Comparison of ENCODE assay signal across 26 mouse cellular contexts in genomic region chr1:38000844-38001243, GRCm38 (mm10). TPM values are rescaled to one million over a fixed set of nuclear protein-coding genes. Genes with fewer than 3 reads are reported as not detected.
DNase-seq lines count a peak whose midpoint lies in the region; ATAC-seq and TF ChIP-seq lines count a peak whose summit lies in the region.
"Had no signal": no experiment of that assay in that cellular context is flagged by ENCODE, and none has a peak within 500 bp of the region (broad histone marks: within the 10 kb centered on the region; RNA-seq: fewer than 3 reads in every experiment).

No protein-coding gene starts in this region.

- no peak for TF ChIP-seq CTCF in testis, adult 2 months (IDR thresholded peaks at IDR 0.05; ENCODE audit: control insufficient read depth, insufficient read depth, insufficient replicate concordance, low read depth, low read length)
- no peak for TF ChIP-seq CTCF in liver, postnatal 0 days (IDR thresholded peaks at IDR 0.05; ENCODE audit: low read depth)

- peak overlapping the region; percentile 55 for H3K4me3 ChIP-seq in erythroblast, embryonic 14.5 days (replicated peaks)
- peak overlapping the region; percentile 59 for H3K4me3 ChIP-seq in testis, adult 2 months (ENCODE audit: control insufficient read depth, low read depth, low read length)
- peak overlapping the region; percentile 16; the same call in 1 of the 2 replicates for H3K4me3 ChIP-seq in liver, embryonic 13.5 days (replicated peaks)
- H3K4me3 ChIP-seq in liver, postnatal 0 days (ENCODE audit: low read depth, low read length) = no peak overlapping the region
- H3K4me3 ChIP-seq in intestine, embryonic 15.5 days (replicated peaks) = no peak overlapping the region
- H3K4me3 ChIP-seq: embryonic facial prominence, embryonic 13.5 days; forebrain, embryonic 10.5 days; gastrocnemius, adult 2 months; heart, embryonic 10.5 days; heart, embryonic 15.5 days; hindbrain, embryonic 10.5 days had no signal

- H3K4me2 ChIP-seq in liver, embryonic 13.5 days = peak overlapping the region; percentile 81
- H3K4me2 ChIP-seq in liver, postnatal 0 days (ENCODE audit: low read depth, low read length) = peak overlapping the region; percentile 32
- H3K4me2 ChIP-seq in intestine, embryonic 15.5 days (replicated peaks) = no peak overlapping the region
- H3K4me2 ChIP-seq: embryonic facial prominence, embryonic 13.5 days; heart, embryonic 15.5 days; hindbrain, embryonic 14.5 days had no signal

- no peak for ATAC-seq in erythroblast, adult 5-6 weeks (replicated peaks; ENCODE audit: low FRiP score, poor library complexity, severe bottlenecking)
- ATAC-seq in liver, embryonic 13.5 days (ENCODE audit: low read depth) = no peak
- no peak for ATAC-seq in liver, postnatal 0 days
- no peak for ATAC-seq in intestine, embryonic 15.5 days
- ATAC-seq: forebrain, embryonic 14.5 days had no signal

- no peaks in the 10 kb centered on the region for H3K9me3 ChIP-seq in erythroblast, embryonic 14.5 days (ENCODE audit: control insufficient read depth, low read length)
- no peaks in the 10 kb centered on the region for H3K9me3 ChIP-seq in liver, embryonic 13.5 days (replicated peaks)
- no peaks in the 10 kb centered on the region for H3K9me3 ChIP-seq in liver, postnatal 0 days (ENCODE audit: low read length)
- H3K9me3 ChIP-seq in intestine, embryonic 15.5 days = no peaks in the 10 kb centered on the region
- H3K9me3 ChIP-seq: embryonic facial prominence, embryonic 13.5 days; forebrain, embryonic 10.5 days; heart, embryonic 10.5 days; heart, embryonic 15.5 days; hindbrain, embryonic 10.5 days had no signal

- no peaks in the 10 kb centered on the region for H3K27me3 ChIP-seq in erythroblast, embryonic 14.5 days (ENCODE audit: control insufficient read depth)
- H3K27me3 ChIP-seq in testis, adult 2 months (ENCODE audit: control insufficient read depth, insufficient read depth, low read length) = no peaks in the 10 kb centered on the region
- no peaks in the 10 kb centered on the region for H3K27me3 ChIP-seq in liver, embryonic 13.5 days
- H3K27me3 ChIP-seq in liver, postnatal 0 days (ENCODE audit: insufficient read depth, low read length) = no peaks in the 10 kb centered on the region
- H3K27me3 ChIP-seq in intestine, embryonic 15.5 days (replicated peaks) = no peaks in the 10 kb centered on the region
- H3K27me3 ChIP-seq: embryonic facial prominence, embryonic 13.5 days; heart, embryonic 15.5 days had no signal

- DNase-seq in testis, postnatal 14 days (ENCODE audit: low spot score) = no peak
- no peak for DNase-seq in liver, embryonic 13.5 days
- no peak for DNase-seq in liver, postnatal 0 days
- DNase-seq in cerebellum, adult 11 months = no peak
- DNase-seq: adrenal gland, postnatal 10 days; B cell, adult 2 months; cerebellum, adult 11-12 months; cerebellum, adult 9-11 months; cerebellum, postnatal 36 days; gastrocnemius, adult 2 months; gastrocnemius, postnatal 25 days; heart, postnatal 14 days had no signal

- WGBS in liver, embryonic 13.5 days (ENCODE audit: insufficient replicate concordance) = 25% methylated on average over 8 of the region's 8 CpGs
- 60% methylated on average over 8 of the region's 8 CpGs for WGBS in liver, postnatal 0 days (ENCODE audit: insufficient replicate concordance)
- 93% methylated on average over 8 of the region's 8 CpGs for WGBS in intestine, embryonic 15.5 days

- H3K27ac ChIP-seq in testis, adult 2 months (ENCODE audit: control insufficient read depth, insufficient read depth, low read depth, low read length) = no peak overlapping the region
- H3K27ac ChIP-seq in liver, embryonic 13.5 days = peak overlapping the region; percentile 26; the same call in 1 of the 2 replicates
- H3K27ac ChIP-seq in liver, postnatal 0 days (ENCODE audit: low read depth) = no peak overlapping the region
- no peak overlapping the region for H3K27ac ChIP-seq in intestine, embryonic 15.5 days
- H3K27ac ChIP-seq: embryonic facial prominence, embryonic 13.5 days; forebrain, embryonic 10.5 days; gastrocnemius, adult 2 months; heart, embryonic 10.5 days; heart, embryonic 15.5 days; hindbrain, embryonic 10.5 days; hindbrain, embryonic 14.5 days had no signal

- H3K9ac ChIP-seq in liver, embryonic 13.5 days = no peak overlapping the region
- no peak overlapping the region; the same call in 1 of the 2 replicates for H3K9ac ChIP-seq in liver, postnatal 0 days (replicated peaks)
- no peak overlapping the region for H3K9ac ChIP-seq in intestine, embryonic 15.5 days
- H3K9ac ChIP-seq: embryonic facial prominence, embryonic 13.5 days; heart, embryonic 15.5 days; hindbrain, embryonic 14.5 days had no signal

- TF ChIP-seq EP300 in liver, postnatal 0 days (IDR thresholded peaks at IDR 0.05; ENCODE audit: low read depth) = no peak

- peaks cover 70% of the 10 kb centered on the region for H3K4me1 ChIP-seq in erythroblast, embryonic 14.5 days (ENCODE audit: control insufficient read depth)
- H3K4me1 ChIP-seq in testis, adult 2 months (ENCODE audit: control insufficient read depth, insufficient read depth, low read length) = peaks cover 7% of the 10 kb centered on the region; the same call in 1 of the 2 replicates
- peaks cover 65% of the 10 kb centered on the region for H3K4me1 ChIP-seq in liver, embryonic 13.5 days (replicated peaks)
- H3K4me1 ChIP-seq in liver, postnatal 0 days (ENCODE audit: insufficient read depth) = peaks cover 17% of the 10 kb centered on the region
- peaks cover 10% of the 10 kb centered on the region for H3K4me1 ChIP-seq in intestine, embryonic 15.5 days (replicated peaks)

- H3K36me3 ChIP-seq in erythroblast, embryonic 14.5 days (ENCODE audit: control insufficient read depth) = peaks cover 39% of the 10 kb centered on the region
- H3K36me3 ChIP-seq in testis, adult 2 months (ENCODE audit: control insufficient read depth, insufficient read depth, low read length) = no peaks in the 10 kb centered on the region
- H3K36me3 ChIP-seq in liver, embryonic 13.5 days = 0 out of 2 replicates have a peak, but pooled peaks cover 4% of the 10 kb centered on the region
- 0 out of 2 replicates have a peak, but pooled peaks cover 2% of the 10 kb centered on the region for H3K36me3 ChIP-seq in liver, postnatal 0 days (replicated peaks; ENCODE audit: insufficient read depth, low read length)
- H3K36me3 ChIP-seq in intestine, embryonic 15.5 days = no peaks in the 10 kb centered on the region
- H3K36me3 ChIP-seq: embryonic facial prominence, embryonic 13.5 days; heart, embryonic 10.5 days; heart, embryonic 15.5 days; hindbrain, embryonic 10.5 days had no signal

- no peak for TF ChIP-seq POLR2A in testis, adult 2 months (IDR thresholded peaks at IDR 0.05; ENCODE audit: control insufficient read depth, low read depth, low read length)

RNA-seq across cellular contexts. Expression of gene Eif5b, which starts 3.0 kb away (rescaled TPM):
- 10.1 and 11.0 TPM in 2 replicates for polyA plus RNA-seq in erythroblast, embryonic 14.5 days (2012)
- total RNA-seq in erythroblast, adult 5-6 weeks (2015; ENCODE audit: low replicate concordance) = 18.6 and 20.5 TPM in 2 replicates
- 10.6 and 20.4 TPM in 2 replicates for total RNA-seq in erythroblast, adult 5-6 weeks (2017; ENCODE audit: low replicate concordance)
- polyA plus RNA-seq in testis, adult 2 months (2012; rRNA removed) = 31.8 and 46.4 TPM in 2 replicates
- 25.1 and 28.3 TPM in 2 replicates for polyA plus RNA-seq in liver, embryonic 13.5 days (2015; fragmentation: Nextera tagmentation; extraction: Ambion mirVana)
- 11.2 and 12.4 TPM in 2 replicates for polyA plus RNA-seq in liver, postnatal 0 days (2015; fragmentation: Nextera tagmentation; extraction: Ambion mirVana)
- polyA plus RNA-seq in intestine, embryonic 15.5 days (2015; fragmentation: Nextera tagmentation; extraction: Ambion mirVana) = 26.2 and 28.7 TPM in 2 replicates

RNA-seq across cellular contexts. Expression of gene Txndc9, which starts 3.2 kb away (rescaled TPM):
- polyA plus RNA-seq in erythroblast, embryonic 14.5 days (2012) = 0.46 and 1.1 TPM in 2 replicates
- 22.6 and 24.0 TPM in 2 replicates for total RNA-seq in erythroblast, adult 5-6 weeks (2015; ENCODE audit: low replicate concordance)
- total RNA-seq in erythroblast, adult 5-6 weeks (2017; ENCODE audit: low replicate concordance) = 24.8 and 30.1 TPM in 2 replicates
- 23.8 and 27.6 TPM in 2 replicates for polyA plus RNA-seq in testis, adult 2 months (2012; rRNA removed)
- 80.9 and 88.7 TPM in 2 replicates for polyA plus RNA-seq in liver, embryonic 13.5 days (2015; fragmentation: Nextera tagmentation; extraction: Ambion mirVana)
- 53.1 and 55.6 TPM in 2 replicates for polyA plus RNA-seq in liver, postnatal 0 days (2015; fragmentation: Nextera tagmentation; extraction: Ambion mirVana)
- polyA plus RNA-seq in intestine, embryonic 15.5 days (2015; fragmentation: Nextera tagmentation; extraction: Ambion mirVana) = 130 and 146 TPM in 2 replicates

RNA-seq across cellular contexts. Expression of gene Lyg1, which starts 43.3 kb away (rescaled TPM):
- not detected in 2 replicates for polyA plus RNA-seq in erythroblast, embryonic 14.5 days (2012)
- not detected in 2 replicates for total RNA-seq in erythroblast, adult 5-6 weeks (2015; ENCODE audit: low replicate concordance)
- total RNA-seq in erythroblast, adult 5-6 weeks (2017; ENCODE audit: low replicate concordance) = not detected in 2 replicates
- polyA plus RNA-seq in testis, adult 2 months (2012; rRNA removed) = not detected in 2 replicates
- not detected in 2 replicates for polyA plus RNA-seq in liver, embryonic 13.5 days (2015; fragmentation: Nextera tagmentation; extraction: Ambion mirVana)
- polyA plus RNA-seq in liver, postnatal 0 days (2015; fragmentation: Nextera tagmentation; extraction: Ambion mirVana) = not detected in 2 replicates
- polyA plus RNA-seq in intestine, embryonic 15.5 days (2015; fragmentation: Nextera tagmentation; extraction: Ambion mirVana) = not detected in 2 replicates
- total RNA-seq: adrenal gland, postnatal 10 days; adrenal gland, postnatal 4 days; gastrocnemius, adult 2 months; gastrocnemius, postnatal 25 days; granulocyte monocyte progenitor cell, adult 5-6 weeks; heart, postnatal 14 days had no signal
- polyA plus RNA-seq: brain, embryonic 14.5 days; embryonic facial prominence, embryonic 13.5 days; forebrain, embryonic 10.5 days; forebrain, embryonic 14.5 days; heart, embryonic 10.5 days; heart, embryonic 15.5 days; hindbrain, embryonic 10.5 days; hindbrain, embryonic 14.5 days had no signal

Comparison
In these comparisons a context has a peak if more than half of its experiments do, and no peak if none do; other contexts are left out.
1. H3K4me3 ChIP-seq: peak in erythroblast, embryonic 14.5 days (single experiment), testis, adult 2 months (single experiment) and liver, embryonic 13.5 days (single experiment); none in liver, postnatal 0 days (single experiment) and intestine, embryonic 15.5 days (single experiment).
2. RNA of gene Txndc9, which starts 3.2 kb away (polyA plus RNA-seq): 130 to 146 TPM in intestine, embryonic 15.5 days, 80.9 to 88.7 TPM in liver, embryonic 13.5 days, 53.1 to 55.6 TPM in liver, postnatal 0 days and 23.8 to 27.6 TPM in testis, adult 2 months; 0.46 to 1.1 TPM in erythroblast, embryonic 14.5 days; every median in the first group is over 10 times any median in the second.